Mouse (Mus musculus) neural tube, embryonic 14.5 days (tissue): ENCODE results near the gene Olfr1420. TPM values are rescaled to one million over a fixed set of nuclear protein-coding genes. Genes with fewer than 3 reads are reported as not detected.
"Not testable (repeated sequence)": the region's sequence is repeated elsewhere in the genome, so short reads cannot be mapped to it uniquely, and the experiment has no call there.

Experiments
- ATAC-seq: fragments of 200-750 bp; cut with Nextera tagmentation; 2 replicates; pipeline ENCODE4 v1.8.0; 2017; ENCODE audit warnings: low read depth, mild to moderate bottlenecking, moderate TSS enrichment, moderate library complexity
- H3K27ac ChIP-seq: fragments of 300-500 bp; sonication (generic); 2 replicates; pipeline ENCODE4 v1.5.1; 2014; ENCODE audit warnings: low read depth, mild to moderate bottlenecking, control low read depth, low read length, moderate library complexity, mixed read lengths
- H3K27me3 ChIP-seq: fragments of 300-500 bp; sonication (generic); 2 replicates; pipeline ENCODE4 v1.6.1; 2014; ENCODE audit warnings: low read length; ENCODE audit not compliant: control insufficient read depth, insufficient read depth
- H3K36me3 ChIP-seq: fragments of 300-500 bp; sonication (generic); 2 replicates; pipeline ENCODE4 v1.6.1; 2014; ENCODE audit warnings: low read length, mixed read lengths; ENCODE audit not compliant: control insufficient read depth, insufficient read depth
- H3K4me1 ChIP-seq: fragments of 300-500 bp; sonication (generic); 2 replicates; pipeline ENCODE4 v1.6.1; 2014; ENCODE audit warnings: low read length; ENCODE audit not compliant: control insufficient read depth, insufficient read depth
- H3K4me2 ChIP-seq: fragments of 300-500 bp; sonication (generic); 2 replicates; pipeline ENCODE4 v1.6.1; 2014; ENCODE audit warnings: mild to moderate bottlenecking, low read depth, low read length, control low read depth
- H3K4me3 ChIP-seq: fragments of 300-500 bp; sonication (generic); 2 replicates; pipeline ENCODE4 v1.5.1; 2014; ENCODE audit warnings: low read depth, low read length, control low read depth, mixed read lengths
- H3K9ac ChIP-seq: fragments of 300-500 bp; sonication (generic); replicated peaks from 2 replicates; pipeline ENCODE4 v1.6.1; 2014; ENCODE audit warnings: low read depth, mild to moderate bottlenecking, control low read depth, low read length, mixed read lengths
- H3K9me3 ChIP-seq: fragments of 300-500 bp; sonication (generic); 2 replicates; pipeline ENCODE4 v1.6.1; 2016; ENCODE audit warnings: low read length; ENCODE audit not compliant: control insufficient read depth
- WGBS: fragments of 180-500 bp; shearing (Covaris S2); extraction: QIAGEN DNeasy Blood & Tissue Kit; methylation state at CpG from one replicate; pipeline ENCODE4 v1.1.7; 2014; 5-methylcytosine and 5-hydroxymethylcytosine counted together
- microRNA-seq: library from miRNA; unstranded; fragments of <30 nt; microRNA quantifications from one replicate; pipeline ENCODE4, GENCODE M21; 2016
- polyA plus RNA-seq: library from polyadenylated mRNA; unstranded; fragments of >200 nt; fragmentation: Nextera tagmentation; extraction: Ambion mirVana; gene quantifications from 2 replicates; pipeline ENCODE4 v1.2.1, GENCODE M21; 2014

Olfr1420 gene
- polyA plus RNA-seq, 1 experiment from 2014 or later, result 0.28 TPM

DNA sequence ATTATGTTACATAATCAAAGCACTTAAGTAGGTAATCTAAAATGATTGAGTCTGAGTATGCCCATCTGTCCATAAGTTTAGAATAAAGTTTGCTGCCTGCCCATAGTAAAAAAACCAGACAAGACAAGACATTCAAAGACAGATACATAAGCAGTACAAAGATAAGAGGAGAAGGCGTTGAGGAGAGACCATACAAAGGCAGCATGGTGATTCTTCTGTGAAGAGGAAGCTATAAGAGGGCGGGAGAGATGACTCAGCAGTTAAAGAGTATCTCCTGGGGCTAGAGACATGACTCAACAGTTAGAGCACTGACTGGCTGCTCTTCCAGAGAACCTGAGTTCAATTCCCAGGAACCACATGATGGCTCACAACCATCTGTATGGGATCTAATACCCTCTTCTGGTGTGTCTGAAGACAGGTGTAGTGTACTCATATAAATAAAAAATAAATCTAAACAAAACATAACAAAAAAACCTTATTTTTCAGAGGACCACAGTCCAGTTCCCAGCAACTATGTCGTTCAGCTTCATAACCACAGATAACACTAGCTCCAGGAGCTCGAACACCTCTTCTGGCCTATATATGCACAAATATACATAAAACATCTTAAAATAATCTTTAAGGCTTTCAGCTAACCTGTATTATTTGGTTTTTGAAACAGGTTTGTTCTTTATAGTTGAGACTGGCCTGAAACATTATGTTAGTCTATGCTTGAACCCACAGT lies 41.8 kb downstream of the Olfr1420 start:
- Histone ChIP-seq H3K27ac (no peak overlapping the region), H3K36me3 (peaks cover 68% of the 10 kb centered on the region), H3K9me3 (no peaks in the 10 kb centered on the region), H3K4me3 (no peak overlapping the region), H3K9ac (no peak overlapping the region), H3K4me2 (no peak overlapping the region), H3K4me1 (no peaks in the 10 kb centered on the region), H3K27me3 (no peaks in the 10 kb centered on the region)
- WGBS, result 98% methylated on average over 4 of the region's 4 CpGs
- no peak for ATAC-seq

DNA sequence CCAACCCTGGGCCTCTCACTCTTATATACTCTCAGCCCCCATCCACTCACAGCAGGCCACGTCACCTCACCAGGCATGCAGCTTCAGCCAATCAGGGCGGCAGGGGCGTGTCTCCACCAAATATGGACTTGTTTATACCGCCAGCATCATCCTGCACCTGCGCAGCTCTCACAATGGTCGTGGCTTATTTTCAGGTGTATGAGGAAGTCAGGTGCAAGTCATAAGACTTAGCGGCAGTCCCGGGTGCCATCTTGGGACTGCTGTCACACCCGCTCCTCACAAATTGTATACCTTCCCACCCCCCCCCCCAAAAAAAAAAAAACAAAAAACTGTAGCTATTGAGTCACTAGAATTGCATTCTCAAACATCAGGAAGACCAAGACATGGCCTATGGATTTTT lies 60.1 kb downstream of the Olfr1420 start:
- ATAC-seq, H3K27me3 ChIP-seq, H3K4me3 ChIP-seq, H3K9ac ChIP-seq, H3K4me1 ChIP-seq, H3K4me2 ChIP-seq, H3K27ac ChIP-seq, H3K9me3 ChIP-seq: not testable (repeated sequence)
- peaks cover 23% of the 10 kb centered on the region for H3K36me3 ChIP-seq
- 95% methylated on average over 9 of the region's 9 CpGs for WGBS

Small RNA genes within 50 kb of the gene (microRNA-seq; reads per million reads assigned to microRNA genes)
- gene Mir6994, result 7.4 reads per million, percentile 15 among the genes with 10 or more reads in this experiment

Other genes with a start within 250 kb of the Olfr1420 start
- gene Ms4a3, start 245.7 kb upstream of the Olfr1420 start, polyA plus RNA-seq, result not detected in 2 replicates
- not detected in 2 replicates for gene Oosp2, start 226.0 kb upstream of the Olfr1420 start, polyA plus RNA-seq
- not detected in 2 replicates for gene Oosp1, start 195.4 kb upstream of the Olfr1420 start, polyA plus RNA-seq
- not detected in 2 replicates for gene Oosp3, start 189.5 kb upstream of the Olfr1420 start, polyA plus RNA-seq
- not detected in 2 replicates for gene Gif, start 139.0 kb upstream of the Olfr1420 start, polyA plus RNA-seq
- gene Mrpl16, start 116.2 kb upstream of the Olfr1420 start, polyA plus RNA-seq, result 50.1 and 54.2 TPM in 2 replicates
- gene Stx3, start 67.2 kb upstream of the Olfr1420 start, polyA plus RNA-seq, result 13.2 and 16.9 TPM in 2 replicates
- gene Olfr1417, start 47.3 kb upstream of the Olfr1420 start, polyA plus RNA-seq, result 0.15 TPM in 1 of 2 replicates, not detected in the other
- not detected in 2 replicates for gene Olfr1418, start 25.5 kb upstream of the Olfr1420 start, polyA plus RNA-seq
- not detected in 2 replicates for gene Olfr1419, start 11.5 kb upstream of the Olfr1420 start, polyA plus RNA-seq
- 18.3 and 20.9 TPM in 2 replicates for gene Patl1, start 25.8 kb downstream of the Olfr1420 start, polyA plus RNA-seq
- gene Osbp, start 79.4 kb downstream of the Olfr1420 start, polyA plus RNA-seq, result 7.6 and 7.7 TPM in 2 replicates
- gene Olfr1423, start 154.8 kb downstream of the Olfr1420 start, polyA plus RNA-seq, result not detected in 2 replicates
- not detected in 2 replicates for gene Olfr1424, start 176.1 kb downstream of the Olfr1420 start, polyA plus RNA-seq
- not detected in 2 replicates for gene Olfr1425, start 191.2 kb downstream of the Olfr1420 start, polyA plus RNA-seq
- gene Olfr1426, start 205.4 kb downstream of the Olfr1420 start, polyA plus RNA-seq, result not detected in 2 replicates
- not detected in 2 replicates for gene Olfr1427, start 216.8 kb downstream of the Olfr1420 start, polyA plus RNA-seq
- gene Olfr1428, start 229.3 kb downstream of the Olfr1420 start, polyA plus RNA-seq, result not detected in 2 replicates
- gene Olfr76, start 236.6 kb downstream of the Olfr1420 start, polyA plus RNA-seq, result not detected in 2 replicates